Mouse (Mus musculus) erythroblast, embryonic 14.5 days (primary cell): Measurements from ENCODE around the gene Gdpd3. TPM values are rescaled to one million over a fixed set of nuclear protein-coding genes. Genes with fewer than 3 reads are reported as not detected.

Experiments
- H3K27me3 ChIP-seq: 2 replicates; pipeline ENCODE4 v1.6.1; 2012; ENCODE audit warnings: inconsistent platforms; ENCODE audit not compliant: control insufficient read depth
- H3K36me3 ChIP-seq: 2 replicates; pipeline ENCODE4 v1.6.1; 2012; ENCODE audit warnings: mild to moderate bottlenecking, inconsistent platforms; ENCODE audit not compliant: control insufficient read depth
- H3K4me1 ChIP-seq: 2 replicates; pipeline ENCODE4 v1.6.1; 2012; ENCODE audit warnings: inconsistent platforms; ENCODE audit not compliant: control insufficient read depth
- H3K4me3 ChIP-seq: replicated peaks from 2 replicates; pipeline ENCODE3; 2012; ENCODE audit warnings: moderate library complexity, mild to moderate bottlenecking, inconsistent platforms
- H3K9me3 ChIP-seq: 2 replicates; pipeline ENCODE4 v1.6.1; 2012; ENCODE audit warnings: low read length, inconsistent platforms, mixed read lengths; ENCODE audit not compliant: control insufficient read depth
- GATA1 ChIP-seq: IDR thresholded peaks from 2 replicates; pipeline ENCODE4 v1.6.1; 2012; ENCODE audit warnings: low read length, inconsistent platforms, mixed read lengths
- TAL1 ChIP-seq: IDR thresholded peaks from 3 replicates; pipeline ENCODE4 v1.6.1; 2012; ENCODE audit warnings: low read length, inconsistent platforms, mixed read lengths
- polyA plus RNA-seq: library from polyadenylated mRNA; stranded (reverse); fragments of >175 nt; gene quantifications from 2 replicates; pipeline ENCODE4 v1.2.3, GENCODE M21; 2012

Gene Gdpd3
- polyA plus RNA-seq, 1 experiment, result 0.36 TPM

- TF ChIP-seq TAL1, result no peak
- no peak for TF ChIP-seq GATA1
Measured at GRCm38 (mm10) chr7:126823202-126823711, 57.1 kb downstream of the Gdpd3 start.

DNA sequence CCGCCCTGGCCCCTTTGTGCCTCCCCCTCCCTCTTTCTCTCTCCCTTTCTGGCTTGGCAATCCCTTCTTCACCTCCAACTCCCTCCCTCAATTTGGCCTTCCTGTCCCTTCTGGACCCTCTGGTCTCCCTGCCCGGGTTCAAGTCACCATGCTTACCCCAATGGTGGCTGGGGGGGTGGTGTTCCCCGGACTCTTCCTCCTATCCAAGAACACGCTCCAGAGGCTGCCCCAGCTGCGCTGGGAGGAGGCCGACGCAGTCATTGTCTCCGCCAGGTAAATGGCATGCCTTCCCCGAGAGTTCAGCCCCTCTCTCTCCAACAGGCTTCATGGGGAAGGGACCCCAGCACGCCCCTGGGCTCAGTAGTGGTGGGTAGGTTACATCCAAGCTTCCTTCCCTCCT is 57.8 kb downstream of the Gdpd3 start:
- Histone ChIP-seq H3K4me3 (no peak overlapping the region), H3K9me3 (peaks cover 4% of the 10 kb centered on the region), H3K4me1 (peaks cover 5% of the 10 kb centered on the region), H3K27me3 (peaks cover 48% of the 10 kb centered on the region), H3K36me3 (no peaks in the 10 kb centered on the region)
- TF ChIP-seq GATA1 (no peak), TAL1 (no peak)

More at GRCm38 (mm10) chr7:126823202-126823711, 57.1 kb downstream of the Gdpd3 start:
- Histone ChIP-seq H3K4me1 (peaks cover 5% of the 10 kb centered on the region), H3K4me3 (no peak overlapping the region), H3K36me3 (no peaks in the 10 kb centered on the region), H3K9me3 (peaks cover 6% of the 10 kb centered on the region), H3K27me3 (peaks cover 44% of the 10 kb centered on the region)

Other genes with a start within 250 kb of the Gdpd3 start
- 5.1 and 6.2 TPM in 2 replicates for gene Eif3c, start 199.9 kb upstream of the Gdpd3 start, polyA plus RNA-seq
- 0.07 and 0.16 TPM in 2 replicates for gene Apobr, start 181.4 kb upstream of the Gdpd3 start, polyA plus RNA-seq
- 0.14 and 0.22 TPM in 2 replicates for gene Cln3, start 180.5 kb upstream of the Gdpd3 start, polyA plus RNA-seq
- gene Il27, start 171.4 kb upstream of the Gdpd3 start, polyA plus RNA-seq, result not detected in 2 replicates
- gene Nupr1, start 135.5 kb upstream of the Gdpd3 start, polyA plus RNA-seq, result 0.27 and 0.35 TPM in 2 replicates
- gene Sgf29, start 117.0 kb upstream of the Gdpd3 start, polyA plus RNA-seq, result 4.0 and 6.3 TPM in 2 replicates
- gene Sult1a1, start 89.9 kb upstream of the Gdpd3 start, polyA plus RNA-seq, result not detected in 2 replicates
- 14.2 and 14.8 TPM in 2 replicates for gene Bola2, start 70.9 kb upstream of the Gdpd3 start, polyA plus RNA-seq
- 0.21 and 0.33 TPM in 2 replicates for gene Slx1b, start 70.5 kb upstream of the Gdpd3 start, polyA plus RNA-seq
- 1.5 and 2.4 TPM in 2 replicates for gene Coro1a, start 58.5 kb upstream of the Gdpd3 start, polyA plus RNA-seq
- 16.3 and 18.0 TPM in 2 replicates for gene Mapk3, start 6.7 kb upstream of the Gdpd3 start, polyA plus RNA-seq
- 156 and 161 TPM in 2 replicates for gene Ypel3, start 10.6 kb downstream of the Gdpd3 start, polyA plus RNA-seq
- gene Tbx6, start 15.1 kb downstream of the Gdpd3 start, polyA plus RNA-seq, result 3.6 and 4.0 TPM in 2 replicates
- 11.0 and 12.3 TPM in 2 replicates for gene Ppp4c, start 26.2 kb downstream of the Gdpd3 start, polyA plus RNA-seq
- 0.02 TPM in 1 of 2 replicates, not detected in the other for gene Fam57b, start 31.3 kb downstream of the Gdpd3 start, polyA plus RNA-seq
- not detected in 2 replicates for gene 4930451I11Rik, start 65.3 kb downstream of the Gdpd3 start, polyA plus RNA-seq
- not detected in 2 replicates for gene Doc2a, start 81.1 kb downstream of the Gdpd3 start, polyA plus RNA-seq
- gene Hirip3, start 95.6 kb downstream of the Gdpd3 start, polyA plus RNA-seq, result 24.2 and 26.7 TPM in 2 replicates
- 37.6 and 44.8 TPM in 2 replicates for gene Ino80e, start 96.0 kb downstream of the Gdpd3 start, polyA plus RNA-seq
- 11.6 and 12.9 TPM in 2 replicates for gene Taok2, start 118.4 kb downstream of the Gdpd3 start, polyA plus RNA-seq
- 1.1 and 1.5 TPM in 2 replicates for gene Tmem219, start 156.6 kb downstream of the Gdpd3 start, polyA plus RNA-seq
- 0.68 and 0.79 TPM in 2 replicates for gene Kctd13, start 162.5 kb downstream of the Gdpd3 start, polyA plus RNA-seq
- not detected in 2 replicates for gene Asphd1, start 183.2 kb downstream of the Gdpd3 start, polyA plus RNA-seq
- 0.03 and 0.04 TPM in 2 replicates for gene Sez6l2, start 184.2 kb downstream of the Gdpd3 start, polyA plus RNA-seq
- 12.0 and 13.0 TPM in 2 replicates for gene Cdipt, start 209.6 kb downstream of the Gdpd3 start, polyA plus RNA-seq
- gene Cdiptos, start 209.8 kb downstream of the Gdpd3 start, polyA plus RNA-seq, result not detected in 2 replicates
- gene Mvp, start 248.3 kb downstream of the Gdpd3 start, polyA plus RNA-seq, result 0.87 and 1.2 TPM in 2 replicates